Mouse (Mus musculus): Measurements from ENCODE around the gene Tdrkh. TPM values are rescaled to one million over a fixed set of nuclear protein-coding genes. Genes with fewer than 3 reads are reported as not detected.

The Tdrkh gene
- polyA plus RNA-seq, 1 experiment from 2014 or later: 46.1 TPM

Other genes starting within 250 kb of the Tdrkh start
- gene Gm10696, start 235.1 kb upstream of the Tdrkh start, polyA plus RNA-seq (2016; fragmentation: Nextera tagmentation; extraction: Ambion mirVana): not detected in 2 replicates
- gene Gm5286, start 216.6 kb upstream of the Tdrkh start, polyA plus RNA-seq (2016; fragmentation: Nextera tagmentation; extraction: Ambion mirVana): not detected in 2 replicates
- gene Gm4778, start 149.2 kb upstream of the Tdrkh start, polyA plus RNA-seq (2016; fragmentation: Nextera tagmentation; extraction: Ambion mirVana): not detected in 2 replicates
- 8.6 and 9.8 TPM in 2 replicates for gene Them4, start 103.2 kb upstream of the Tdrkh start, polyA plus RNA-seq (2016; fragmentation: Nextera tagmentation; extraction: Ambion mirVana)
- gene Them5, start 71.2 kb upstream of the Tdrkh start, polyA plus RNA-seq (2016; fragmentation: Nextera tagmentation; extraction: Ambion mirVana): not detected in 2 replicates
- 0.32 and 1.2 TPM in 2 replicates for gene C2cd4d, start 50.8 kb upstream of the Tdrkh start, polyA plus RNA-seq (2016; fragmentation: Nextera tagmentation; extraction: Ambion mirVana)
- gene Rorc, start 40.5 kb upstream of the Tdrkh start, polyA plus RNA-seq (2016; fragmentation: Nextera tagmentation; extraction: Ambion mirVana): 0.13 and 0.30 TPM in 2 replicates
- gene Lingo4, start 14.8 kb upstream of the Tdrkh start, polyA plus RNA-seq (2016; fragmentation: Nextera tagmentation; extraction: Ambion mirVana): 0.66 and 1.2 TPM in 2 replicates
- gene Mrpl9, start 30.0 kb downstream of the Tdrkh start, polyA plus RNA-seq (2016; fragmentation: Nextera tagmentation; extraction: Ambion mirVana): 71.3 and 73.4 TPM in 2 replicates
- gene Oaz3, start 30.6 kb downstream of the Tdrkh start, polyA plus RNA-seq (2016; fragmentation: Nextera tagmentation; extraction: Ambion mirVana): 0.26 and 0.98 TPM in 2 replicates
- gene Celf3, start 65.0 kb downstream of the Tdrkh start, polyA plus RNA-seq (2016; fragmentation: Nextera tagmentation; extraction: Ambion mirVana): 69.3 and 136 TPM in 2 replicates
- 6.5 and 19.3 TPM in 2 replicates for gene Riiad1, start 67.1 kb downstream of the Tdrkh start, polyA plus RNA-seq (2016; fragmentation: Nextera tagmentation; extraction: Ambion mirVana)
- 43.0 and 45.5 TPM in 2 replicates for gene Snx27, start 169.4 kb downstream of the Tdrkh start, polyA plus RNA-seq (2016; fragmentation: Nextera tagmentation; extraction: Ambion mirVana)
- not detected in 2 replicates for gene Gm10972, start 229.8 kb downstream of the Tdrkh start, polyA plus RNA-seq (2016; fragmentation: Nextera tagmentation; extraction: Ambion mirVana)
- gene Tuft1, start 245.6 kb downstream of the Tdrkh start, polyA plus RNA-seq (2016; fragmentation: Nextera tagmentation; extraction: Ambion mirVana): 3.5 and 3.7 TPM in 2 replicates

Measured in hindbrain, embryonic 10.5 days (tissue).